8 mouse cellular contexts compared by ENCODE assay signal in the genomic region with DNA sequence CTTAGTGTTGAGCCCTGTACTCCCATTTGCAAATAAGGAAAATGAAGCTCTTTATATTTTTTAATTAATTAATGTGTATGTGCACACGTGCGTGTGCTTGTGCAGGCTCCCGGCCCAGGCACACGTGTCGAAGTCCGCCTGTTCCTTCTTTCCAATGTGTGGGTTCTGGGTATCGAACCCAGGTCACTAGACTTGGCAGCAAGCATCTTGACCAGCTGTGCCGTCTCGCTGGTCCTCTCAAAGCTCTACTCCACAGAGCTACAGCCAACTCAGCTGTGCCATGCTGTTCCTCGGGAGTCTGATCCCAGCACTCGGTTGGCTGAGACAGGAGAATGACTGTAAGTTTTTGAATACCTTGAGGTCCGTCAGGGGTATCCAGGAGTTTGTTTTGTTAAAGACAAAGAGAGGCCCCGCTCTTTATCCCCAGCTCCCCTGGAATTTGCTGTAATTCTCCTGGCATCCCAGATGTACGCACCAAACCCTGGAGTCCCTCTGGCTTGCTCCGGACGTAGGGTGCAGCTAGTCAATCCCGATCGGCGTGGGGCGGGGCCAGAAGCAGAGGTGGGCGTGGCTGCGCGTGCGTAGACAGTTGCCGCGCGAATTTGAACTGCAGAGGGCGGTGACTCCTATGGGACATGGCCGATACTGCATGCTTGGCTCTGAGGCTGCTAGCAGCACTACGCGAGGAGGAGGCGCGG. TPM values are rescaled to one million over a fixed set of nuclear protein-coding genes. Genes with fewer than 3 reads are reported as not detected.
A peak's percentile ranks its signal among the peaks of the same experiment; 100 is the strongest.
DNase-seq lines count a peak whose midpoint lies in the region; ATAC-seq lines count a peak whose summit lies in the region.

A gene (plus strand): TSS at position 610 of the 698 bp plus-strand sequence.

- H3K27me3 ChIP-seq in hindbrain, embryonic 13.5 days = no peaks in the 10 kb centered on the region

- H3K9ac ChIP-seq in hindbrain, embryonic 13.5 days = peak within 1 kb of the TSS; percentile 61

- peak within 1 kb of the TSS; percentile 47 for H3K4me3 ChIP-seq in hindbrain, embryonic 13.5 days

- H3K27ac ChIP-seq in hindbrain, embryonic 13.5 days = no peak within 1 kb of the TSS; the same call in 1 of the 2 replicates

- peaks cover 15% of the 10 kb centered on the region for H3K36me3 ChIP-seq in hindbrain, embryonic 13.5 days

- no peaks in the 10 kb centered on the region for H3K9me3 ChIP-seq in hindbrain, embryonic 13.5 days

- peak; percentile 86 for ATAC-seq in hindbrain, embryonic 13.5 days (ENCODE audit: low FRiP score)

- peak; percentile 97 for DNase-seq in Muller cell, postnatal 12 days (ENCODE audit: inconsistent ontology term)
- DNase-seq in cerebellum, adult 9-11 months = peak; percentile 93
- DNase-seq in frontal cortex, postnatal 10 days (ENCODE audit: low spot score in 2 of 2) = peak; percentile 87 to 92
- peak; percentile 88 to 93 for DNase-seq in layer of hippocampus, postnatal 25 days (ENCODE audit: extremely low spot score in 1 of 2, low spot score in 1 of 2)
- peak; percentile 94 for DNase-seq in lung, postnatal 25 days (ENCODE audit: low spot score)
- peak; percentile 98 for DNase-seq in retina, embryonic 14.5 days (ENCODE audit: low spot score)
- DNase-seq in thymus, postnatal 4 days = peak; percentile 99

- peak within 1 kb of the TSS; percentile 91 for H3K4me2 ChIP-seq in hindbrain, embryonic 13.5 days

- WGBS in hindbrain, embryonic 13.5 days = 17% methylated on average over 33 of the region's 33 CpGs

- peaks cover 21% of the 10 kb centered on the region for H3K4me1 ChIP-seq in hindbrain, embryonic 13.5 days (replicated peaks)

RNA-seq across cellular contexts. Expression of the gene that starts here (rescaled TPM):
- 9.5 and 10.3 TPM in 2 replicates for polyA plus RNA-seq in hindbrain, embryonic 13.5 days (2015; fragmentation: Nextera tagmentation; extraction: Ambion mirVana)
- under 1 TPM; 0.31 to 0.47 TPM for total RNA-seq in layer of hippocampus, postnatal 25 days (2021)

Comparison
In these comparisons a context has a peak if more than half of its experiments do, and no peak if none do; other contexts are left out.
1. Peak in DNase-seq in layer of hippocampus, postnatal 25 days; RNA of the gene not detected or under 1 TPM.